Mouse (Mus musculus) bone marrow, adult 2 months (tissue): ENCODE measurements around the gene Lmo4.

Source experiments
- CTCF ChIP-seq: fragments of 200-500 bp; IDR thresholded peaks from 2 replicates; pipeline ENCODE4 v1.5.1; 2011; ENCODE audit warnings: low read length, control low read depth; ENCODE audit not compliant: control insufficient read depth, insufficient read depth
- POLR2A ChIP-seq: fragments of 200-500 bp; IDR thresholded peaks from 2 replicates; pipeline ENCODE4 v1.6.1; 2011; ENCODE audit warnings: low read depth, mild to moderate bottlenecking, control low read depth, low read length, borderline replicate concordance; ENCODE audit not compliant: control insufficient read depth

- TF ChIP-seq CTCF (no peak), POLR2A (no peak)
Measured at GRCm38 (mm10) chr3:144252109-144252508, 47.1 kb upstream of the Lmo4 start.
